ENCODE assay signal across 8 mouse cellular contexts in genomic region chr11:55459850-55460558, GRCm38 (mm10). TPM values are rescaled to one million over a fixed set of nuclear protein-coding genes. Genes with fewer than 3 reads are reported as not detected.
DNase-seq lines count a peak whose midpoint lies in the region; ATAC-seq and TF ChIP-seq lines count a peak whose summit lies in the region.

No protein-coding gene starts in this region.

- intact Hi-C loops in gastrocnemius, postnatal 14 days (cut with DNase I; ENCODE audit: low total_unique reads) = no loop called here

- no peak for TF ChIP-seq CTCF in intestine, postnatal 0 days (IDR thresholded peaks at IDR 0.05; ENCODE audit: low read depth)

- WGBS in kidney, embryonic 14.5 days = 23% methylated on average over 3 of the region's 3 CpGs
- 21% methylated on average over 3 of the region's 3 CpGs for WGBS in embryonic facial prominence, embryonic 12.5 days
- WGBS in intestine, postnatal 0 days = 10% methylated on average over 3 of the region's 3 CpGs

- H3K27me3 ChIP-seq in kidney, embryonic 14.5 days (ENCODE audit: control insufficient read depth, insufficient read depth, low read length) = no peaks in the 10 kb centered on the region
- H3K27me3 ChIP-seq in embryonic facial prominence, embryonic 12.5 days = no peaks in the 10 kb centered on the region
- H3K27me3 ChIP-seq in intestine, postnatal 0 days (replicated peaks; ENCODE audit: control insufficient read depth, insufficient read depth, low read length) = no peaks in the 10 kb centered on the region

- H3K4me3 ChIP-seq in kidney, embryonic 14.5 days (ENCODE audit: low read length) = peak overlapping the region; percentile 63
- peak overlapping the region; percentile 57 for H3K4me3 ChIP-seq in embryonic facial prominence, embryonic 12.5 days
- H3K4me3 ChIP-seq in intestine, postnatal 0 days (ENCODE audit: low read depth, low read length) = peak overlapping the region; percentile 87

- no peak for DNase-seq in kidney, adult 8-10 months
- peak; percentile 36 for DNase-seq in neural tube, embryonic 10.5 days (ENCODE audit: extremely low spot score, low spot score)
- DNase-seq in gastrocnemius, postnatal 14 days = no peak
- DNase-seq in ovary, postnatal 14 days (ENCODE audit: low spot score) = no peak
- DNase-seq in adrenal gland, adult 2 months = no peak

- H3K9me3 ChIP-seq in kidney, embryonic 14.5 days (ENCODE audit: control insufficient read depth, low read length) = no peaks in the 10 kb centered on the region
- no peaks in the 10 kb centered on the region for H3K9me3 ChIP-seq in embryonic facial prominence, embryonic 12.5 days
- H3K9me3 ChIP-seq in intestine, postnatal 0 days (ENCODE audit: control insufficient read depth) = no peaks in the 10 kb centered on the region

- no peak for ATAC-seq in kidney, embryonic 14.5 days (ENCODE audit: low FRiP score, low TSS enrichment)
- ATAC-seq in embryonic facial prominence, embryonic 12.5 days (ENCODE audit: insufficient number of reproducible peaks, insufficient read depth, low FRiP score, low TSS enrichment) = no peak
- no peak for ATAC-seq in intestine, postnatal 0 days

- peak overlapping the region; percentile 67 for H3K4me2 ChIP-seq in kidney, embryonic 14.5 days (replicated peaks; ENCODE audit: low read depth, low read length)
- peak overlapping the region; percentile 76 for H3K4me2 ChIP-seq in embryonic facial prominence, embryonic 12.5 days (replicated peaks)
- peak overlapping the region; percentile 96 for H3K4me2 ChIP-seq in intestine, postnatal 0 days (replicated peaks; ENCODE audit: low read depth)

- peaks cover 22% of the 10 kb centered on the region for H3K4me1 ChIP-seq in kidney, embryonic 14.5 days (ENCODE audit: control insufficient read depth, insufficient read depth, low read length)
- peaks cover 12% of the 10 kb centered on the region; the same call in 1 of the 2 replicates for H3K4me1 ChIP-seq in embryonic facial prominence, embryonic 12.5 days
- peaks cover 5% of the 10 kb centered on the region; the same call in 1 of the 2 replicates for H3K4me1 ChIP-seq in intestine, postnatal 0 days (replicated peaks; ENCODE audit: control insufficient read depth, insufficient read depth, low read length)

- H3K27ac ChIP-seq in kidney, embryonic 14.5 days (ENCODE audit: low read depth, low read length) = peak overlapping the region; percentile 78; the same call in 1 of the 2 replicates
- H3K27ac ChIP-seq in embryonic facial prominence, embryonic 12.5 days = peak overlapping the region; percentile 59
- H3K27ac ChIP-seq in intestine, postnatal 0 days (ENCODE audit: low read depth, low read length) = peak overlapping the region; percentile 87

- peak overlapping the region; percentile 69 for H3K9ac ChIP-seq in kidney, embryonic 14.5 days (ENCODE audit: low read depth, low read length)
- peak overlapping the region; percentile 56 for H3K9ac ChIP-seq in embryonic facial prominence, embryonic 12.5 days
- H3K9ac ChIP-seq in intestine, postnatal 0 days (ENCODE audit: low read depth, low read length) = peak overlapping the region; percentile 77

- H3K36me3 ChIP-seq in kidney, embryonic 14.5 days (ENCODE audit: control insufficient read depth, insufficient read depth, low read length) = no peaks in the 10 kb centered on the region
- 0 out of 2 replicates have a peak, but pooled peaks cover 2% of the 10 kb centered on the region for H3K36me3 ChIP-seq in embryonic facial prominence, embryonic 12.5 days
- peaks cover under 1% of the 10 kb centered on the region; the same call in 1 of the 2 replicates for H3K36me3 ChIP-seq in intestine, postnatal 0 days (ENCODE audit: control insufficient read depth, insufficient read depth)

RNA-seq across cellular contexts. Expression of gene Atox1, which starts 1.0 kb away (rescaled TPM):
- polyA plus RNA-seq in kidney, embryonic 14.5 days (2014; fragmentation: Nextera tagmentation; extraction: Ambion mirVana) = 389 and 470 TPM in 2 replicates
- 297 and 344 TPM in 2 replicates for polyA plus RNA-seq in embryonic facial prominence, embryonic 12.5 days (2016; fragmentation: Nextera tagmentation; extraction: Ambion mirVana)
- 637 and 641 TPM in 2 replicates for polyA plus RNA-seq in intestine, postnatal 0 days (2015; fragmentation: Nextera tagmentation; extraction: Ambion mirVana)
- total RNA-seq in gastrocnemius, postnatal 14 days (2021) = 10 to 100 TPM; 58.7 to 65.7 TPM
- total RNA-seq in adrenal gland, adult 2 months (2021) = 100 to 1,000 TPM; 226 to 307 TPM
- 679 and 685 TPM in 2 replicates for polyA plus RNA-seq in adrenal gland, adult 2 months (2012; rRNA removed)

RNA-seq across cellular contexts. Expression of gene G3bp1, which starts 9.5 kb away (rescaled TPM):
- 151 and 230 TPM in 2 replicates for polyA plus RNA-seq in kidney, embryonic 14.5 days (2014; fragmentation: Nextera tagmentation; extraction: Ambion mirVana)
- polyA plus RNA-seq in embryonic facial prominence, embryonic 12.5 days (2016; fragmentation: Nextera tagmentation; extraction: Ambion mirVana) = 237 TPM in 2 replicates
- 41.0 and 43.6 TPM in 2 replicates for polyA plus RNA-seq in intestine, postnatal 0 days (2015; fragmentation: Nextera tagmentation; extraction: Ambion mirVana)
- total RNA-seq in gastrocnemius, postnatal 14 days (2021) = 10 to 100 TPM; 54.8 to 64.9 TPM
- total RNA-seq in adrenal gland, adult 2 months (2021) = 10 to 100 TPM; 50.7 to 54.6 TPM
- 22.7 and 33.7 TPM in 2 replicates for polyA plus RNA-seq in adrenal gland, adult 2 months (2012; rRNA removed)

RNA-seq across cellular contexts. Expression of gene Sparc, which starts 37.0 kb away (rescaled TPM):
- 817 and 919 TPM in 2 replicates for polyA plus RNA-seq in kidney, embryonic 14.5 days (2014; fragmentation: Nextera tagmentation; extraction: Ambion mirVana)
- polyA plus RNA-seq in embryonic facial prominence, embryonic 12.5 days (2016; fragmentation: Nextera tagmentation; extraction: Ambion mirVana) = 772 and 814 TPM in 2 replicates
- polyA plus RNA-seq in intestine, postnatal 0 days (2015; fragmentation: Nextera tagmentation; extraction: Ambion mirVana) = 931 and 943 TPM in 2 replicates
- 1,000 to 10,000 TPM; 1,630 to 1,800 TPM for total RNA-seq in gastrocnemius, postnatal 14 days (2021)
- total RNA-seq in adrenal gland, adult 2 months (2021) = 1,000 to 10,000 TPM; 1,553 to 3,019 TPM
- polyA plus RNA-seq in adrenal gland, adult 2 months (2012; rRNA removed) = 4,707 and 5,966 TPM in 2 replicates
